Mouse (Mus musculus) activated CD4-positive, CD25-positive, alpha-beta regulatory T cell (primary cell): Measurements from ENCODE around the gene Krt75. TPM values are rescaled to one million over a fixed set of nuclear protein-coding genes. Genes with fewer than 3 reads are reported as not detected.

ENCODE experiments used
- polyA plus RNA-seq, 2 experiments: library from polyadenylated mRNA; unstranded; fragments of 100-300 nt; shearing (Covaris generic); gene quantifications; one replicate each; pipeline ENCODE4 v1.2.1; 2017

Gene Krt75
- polyA plus RNA-seq, result under 1 TPM in 1 of 2 experiments, not detected in 1; 0.14 TPM

GRCm38 (mm10) chr15:101573796-101574345 lies at the start of gene Krt75:
TSS of gene Krt75 (minus strand) at chr15:101573904.

GRCm38 (mm10) chr15:101562850-101563249 lies 10.9 kb downstream of the Krt75 start, which contains the start of gene Krt90:
TSS of gene Krt90 (minus strand) at chr15:101562950.

GRCm38 (mm10) chr15:101550567-101550966 lies 23.1 kb downstream of the Krt75 start, which contains the start of gene Krt82:
TSS of gene Krt82 (minus strand) at chr15:101550667.

GRCm38 (mm10) chr15:101532720-101533119 lies 41.0 kb downstream of the Krt75 start, which contains the start of gene Krt84:
TSS of gene Krt84 (minus strand) at chr15:101532820.

GRCm38 (mm10) chr15:101517161-101517560 lies 56.5 kb downstream of the Krt75 start, which contains the start of gene Gm49425:
TSS of gene Gm49425 (minus strand) at chr15:101517261.

Other genes with a start within 250 kb of the Krt75 start
- gene Krt80, start 203.7 kb downstream of the Krt75 start, polyA plus RNA-seq, result 1 to 10 TPM in 1 of 2 experiments, under 1 TPM in 1; 0.66 to 1.2 TPM
- under 1 TPM in 1 of 2 experiments, not detected in 1; 0.29 TPM for gene Krt7, start 162.9 kb downstream of the Krt75 start, polyA plus RNA-seq
- gene Krt87, start 135.1 kb downstream of the Krt75 start, polyA plus RNA-seq, result under 1 TPM in 1 of 2 experiments, not detected in 1; 0.38 TPM
- gene Krt88, start 126.2 kb downstream of the Krt75 start, polyA plus RNA-seq, result not detected
- under 1 TPM in 1 of 2 experiments, not detected in 1; 0.10 TPM for gene Krt81, start 110.2 kb downstream of the Krt75 start, polyA plus RNA-seq
- not detected for gene Krt86, start 100.4 kb downstream of the Krt75 start, polyA plus RNA-seq
- gene Krt83, start 82.4 kb downstream of the Krt75 start, polyA plus RNA-seq, result 1 to 10 TPM in 1 of 2 experiments, under 1 TPM in 1; 0.32 to 2.3 TPM
- not detected for gene Gm49425, start 56.6 kb downstream of the Krt75 start, polyA plus RNA-seq
- gene Krt84, start 41.1 kb downstream of the Krt75 start, polyA plus RNA-seq, result under 1 TPM in 1 of 2 experiments, not detected in 1; 0.15 TPM
- under 1 TPM in 1 of 2 experiments, not detected in 1; 0.09 TPM for gene Krt82, start 23.2 kb downstream of the Krt75 start, polyA plus RNA-seq
- under 1 TPM in 1 of 2 experiments, not detected in 1; 0.06 TPM for gene Krt90, start 11.0 kb downstream of the Krt75 start, polyA plus RNA-seq
- gene Gm5414, start 54.3 kb upstream of the Krt75 start, polyA plus RNA-seq, result not detected
- gene Gm5478, start 73.5 kb upstream of the Krt75 start, polyA plus RNA-seq, result not detected
- under 1 TPM in 1 of 2 experiments, not detected in 1; 0.38 TPM for gene Krt6b, start 106.4 kb upstream of the Krt75 start, polyA plus RNA-seq
- gene Krt6a, start 120.4 kb upstream of the Krt75 start, polyA plus RNA-seq, result not detected
- not detected for gene Krt5, start 139.0 kb upstream of the Krt75 start, polyA plus RNA-seq
- gene Krt71, start 169.2 kb upstream of the Krt75 start, polyA plus RNA-seq, result not detected
- under 1 TPM in 1 of 2 experiments, not detected in 1; 0.23 TPM for gene Krt72, start 212.6 kb upstream of the Krt75 start, polyA plus RNA-seq
- under 1 TPM in 1 of 2 experiments, not detected in 1; 0.07 TPM for gene Krt73, start 228.4 kb upstream of the Krt75 start, polyA plus RNA-seq
- not detected for gene Krt2, start 244.3 kb upstream of the Krt75 start, polyA plus RNA-seq